Mouse (Mus musculus): Measurements from ENCODE around the gene Pamr1.

DNA sequence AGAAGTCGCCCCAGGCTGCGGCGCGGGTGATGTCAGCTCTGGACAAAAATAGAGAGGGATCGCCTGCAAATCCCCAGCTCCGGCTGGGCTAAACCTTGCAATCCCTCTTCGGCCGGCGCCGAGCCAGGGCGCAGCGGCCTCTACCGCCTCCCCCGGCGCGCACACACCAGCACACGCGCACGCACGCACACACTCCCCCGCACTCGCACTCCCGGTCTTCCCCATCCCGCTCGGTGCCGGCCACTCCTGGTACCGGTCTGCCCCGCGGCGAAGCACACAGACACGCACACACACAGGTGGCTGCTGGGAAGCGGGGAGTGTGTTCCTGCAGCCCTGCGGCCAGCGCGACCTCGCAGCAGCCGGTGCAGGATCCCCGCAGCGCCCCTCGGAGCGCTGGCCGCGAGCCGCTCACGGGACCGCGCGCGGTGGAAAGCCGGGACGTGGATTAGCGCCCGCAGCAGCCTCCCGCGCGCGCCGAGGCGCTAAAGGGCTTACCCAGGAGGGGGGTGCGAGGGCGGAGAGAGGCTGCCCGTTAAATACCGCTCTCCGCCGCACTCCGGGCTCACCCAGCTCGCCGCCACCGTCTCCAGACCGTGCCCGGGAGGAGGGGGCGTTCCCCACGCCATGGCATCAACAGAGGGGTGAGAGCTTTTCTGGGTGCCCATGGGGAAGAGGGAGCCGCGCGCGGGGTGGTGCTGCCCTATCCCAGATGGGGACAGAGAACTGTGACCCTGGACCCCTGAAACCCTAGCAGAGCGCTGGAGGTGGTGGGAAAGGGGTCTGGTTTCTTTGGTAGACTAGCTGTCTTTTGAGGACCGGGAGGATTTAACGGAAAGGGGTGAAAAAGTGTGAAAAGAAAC is 109.1 kb downstream of the Pamr1 start:
- TF ChIP-seq TAL1 (IDR thresholded peaks at IDR 0.05; ENCODE audit: low read length) (no peak), GATA1 (IDR thresholded peaks at IDR 0.05; ENCODE audit: low read length) (no peak)
